Mouse (Mus musculus) 3134 (cell line): ENCODE data around the gene Cep164.
"Not testable (repeated sequence)": the region's sequence is repeated elsewhere in the genome, so short reads cannot be mapped to it uniquely, and the experiment has no call there.

ENCODE experiments used
- DNase-seq: peaks from one replicate; pipeline ENCODE4 v3.0.0-alpha.2; 2011; ENCODE audit warnings: low spot score; ENCODE audit not compliant: insufficient read length; ENCODE audit errors: extremely low read depth

The Cep164 gene

DNA sequence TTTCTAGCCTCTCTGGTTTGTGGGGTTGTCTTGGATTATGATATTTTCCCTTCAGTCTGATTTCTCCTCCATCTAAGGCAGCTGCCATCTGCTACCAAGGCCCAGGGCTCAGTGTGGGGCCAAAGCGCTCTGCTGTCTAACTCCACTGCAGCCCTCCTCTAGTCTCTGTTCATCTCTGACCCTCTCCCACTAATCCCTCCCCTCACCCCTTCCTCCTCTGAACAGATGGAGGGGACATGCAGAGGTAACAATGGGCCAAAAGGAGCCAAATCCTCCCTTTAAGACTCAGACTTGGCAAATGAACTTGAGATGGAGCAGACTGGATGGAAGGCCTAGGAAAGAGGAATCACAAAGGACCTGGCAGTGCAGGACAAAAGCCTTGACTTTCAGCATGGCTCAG lies 36.3 kb downstream of the Cep164 start:
- DNase-seq, result no peak

DNA sequence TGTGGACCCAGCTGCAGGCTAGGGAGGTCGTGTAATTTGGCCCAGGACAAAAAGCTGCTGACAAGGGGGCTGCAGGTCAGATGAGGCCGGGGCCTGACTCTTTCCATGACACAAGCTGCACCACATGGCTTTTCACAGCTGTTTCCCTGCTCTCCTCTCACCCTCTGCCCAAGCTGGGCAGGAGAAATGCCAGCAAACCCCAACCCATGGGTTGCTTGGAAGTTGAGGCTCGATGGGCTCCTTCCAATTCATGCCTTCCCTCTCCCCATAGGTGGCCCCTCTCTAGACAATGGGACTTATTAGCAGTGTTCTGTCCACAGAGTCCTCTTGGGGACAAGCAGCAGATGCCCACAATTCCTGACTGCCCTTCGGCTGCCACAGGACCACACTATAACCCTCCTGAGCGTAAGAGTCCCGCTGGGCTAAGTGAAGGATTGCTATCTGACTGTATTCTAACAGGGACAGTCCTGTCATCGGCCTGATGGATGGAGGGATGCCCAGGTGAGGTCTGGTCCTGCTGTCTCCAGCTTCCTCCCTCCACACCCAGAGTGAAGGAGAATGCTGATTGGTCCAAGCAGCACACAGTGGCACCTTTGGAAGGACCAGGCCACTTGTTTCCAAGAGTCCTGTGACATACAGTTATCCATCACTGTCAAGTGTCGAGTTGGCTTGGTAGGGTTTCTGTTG lies 36.9 kb downstream of the Cep164 start:
- DNase-seq, result no peak

GRCm38 (mm10) chr9:45788405-45788804 lies 40.1 kb downstream of the Cep164 start:
- no peak for DNase-seq

DNA sequence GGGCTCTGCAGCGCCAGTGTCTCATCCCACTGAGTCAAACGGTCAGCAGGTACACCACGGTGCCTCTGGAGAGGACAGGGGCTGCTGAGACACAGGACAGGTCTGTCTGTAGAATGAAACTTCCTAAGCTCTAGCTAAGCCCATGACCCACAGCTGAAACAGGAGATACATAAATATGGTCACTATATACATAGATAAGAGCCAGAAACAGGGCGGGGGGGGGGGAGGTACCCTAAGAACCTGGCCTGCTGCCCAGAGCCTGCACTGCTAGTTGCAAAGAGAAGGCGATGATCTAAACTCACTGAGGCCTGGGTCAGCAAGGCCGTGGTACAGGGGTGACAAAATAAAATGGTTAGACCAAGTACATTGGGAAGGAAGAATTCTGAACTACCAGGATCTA lies 40.9 kb downstream of the Cep164 start:
- DNase-seq, result no peak

GRCm38 (mm10) chr9:45787071-45787470 lies 41.4 kb downstream of the Cep164 start:
- no peak for DNase-seq

GRCm38 (mm10) chr9:45783249-45784069 lies 45.0 kb downstream of the Cep164 start:
- no peak for DNase-seq

GRCm38 (mm10) chr9:45779201-45779600 lies 49.3 kb downstream of the Cep164 start:
- no peak for DNase-seq

DNA sequence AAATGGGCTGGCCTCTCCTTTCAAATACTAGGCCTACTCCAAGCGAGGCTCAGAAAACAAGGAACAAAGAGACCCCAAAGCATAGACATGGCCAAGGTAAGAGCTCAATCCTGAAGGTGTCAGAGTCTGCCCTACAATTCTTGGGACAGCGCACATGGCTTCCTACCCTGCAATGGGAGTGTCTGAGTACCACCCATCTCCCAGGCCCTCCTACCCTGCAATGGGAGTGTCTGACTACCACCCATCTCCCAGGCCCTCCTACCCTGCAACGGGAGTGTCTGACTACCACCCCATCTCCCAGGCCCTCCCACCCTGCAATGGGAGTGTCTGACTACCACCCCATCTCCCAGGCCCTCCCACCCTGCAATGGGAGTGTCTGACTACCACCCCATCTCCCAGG lies 52.3 kb downstream of the Cep164 start:
- DNase-seq, result not testable (repeated sequence)

- no peak for DNase-seq
Measured at GRCm38 (mm10) chr9:45774088-45774487, 54.4 kb downstream of the Cep164 start.

DNA sequence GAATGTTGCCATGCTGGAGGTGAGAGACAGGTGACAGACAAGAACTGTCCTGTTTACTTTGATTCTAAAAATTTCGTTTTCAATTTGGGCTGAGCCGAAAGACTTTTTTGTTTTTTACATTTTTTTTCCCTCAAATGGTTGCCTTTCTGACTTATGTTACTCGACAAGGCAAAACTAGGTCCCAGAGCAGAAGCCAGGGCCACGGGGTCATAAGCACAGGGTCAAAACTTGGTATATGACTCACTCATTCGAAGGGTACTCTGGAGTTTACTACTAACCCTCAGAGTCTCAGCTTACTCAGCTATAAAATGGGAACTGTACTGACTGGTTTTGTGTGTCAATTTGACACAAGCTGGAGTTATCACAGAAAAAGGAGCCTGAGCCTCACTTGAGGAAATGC lies 58.9 kb downstream of the Cep164 start:
- DNase-seq, result no peak

DNA sequence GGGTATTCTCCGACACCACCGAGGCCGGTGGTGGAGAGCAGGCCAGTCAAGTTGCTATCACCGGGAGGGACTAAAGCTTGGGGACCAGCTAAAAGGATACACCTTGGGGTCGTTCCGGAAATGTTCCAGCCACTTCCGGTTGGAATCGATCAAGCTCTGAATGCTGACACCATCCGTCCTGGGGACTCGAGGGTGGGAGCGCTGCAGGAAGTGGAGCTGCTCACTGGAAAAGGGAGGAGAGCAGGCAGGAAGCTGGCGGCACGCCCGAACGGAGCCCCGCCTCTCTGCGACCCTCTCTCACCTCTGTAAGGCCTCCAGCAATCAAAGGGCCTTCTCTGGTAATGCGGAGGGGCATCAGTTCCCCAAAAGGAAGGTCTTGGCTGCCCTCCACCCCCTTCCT lies 60.1 kb downstream of the Cep164 start:
- no peak for DNase-seq

GRCm38 (mm10) chr9:45767155-45767554 lies 61.3 kb downstream of the Cep164 start:
- no peak for DNase-seq

DNA sequence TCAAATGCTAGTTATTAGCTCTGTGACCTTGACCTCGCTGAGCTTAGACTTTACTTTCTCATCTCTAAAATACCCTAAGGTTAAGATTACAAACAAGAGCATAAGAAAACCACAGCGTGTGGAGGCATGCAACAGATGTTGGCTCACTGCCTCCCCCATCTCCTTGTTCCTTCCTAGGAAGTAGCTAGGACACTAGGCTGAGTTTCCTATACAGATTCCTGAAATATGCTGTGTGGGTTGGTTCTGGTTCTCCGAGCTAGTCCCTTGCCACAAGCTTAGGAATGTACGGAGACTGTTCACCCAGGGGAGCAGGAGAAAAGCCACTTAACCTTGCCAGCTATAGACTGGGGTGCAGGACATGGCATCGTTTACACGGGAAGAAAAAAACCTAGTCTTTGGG lies 62.3 kb downstream of the Cep164 start:
- no peak for DNase-seq

DNA sequence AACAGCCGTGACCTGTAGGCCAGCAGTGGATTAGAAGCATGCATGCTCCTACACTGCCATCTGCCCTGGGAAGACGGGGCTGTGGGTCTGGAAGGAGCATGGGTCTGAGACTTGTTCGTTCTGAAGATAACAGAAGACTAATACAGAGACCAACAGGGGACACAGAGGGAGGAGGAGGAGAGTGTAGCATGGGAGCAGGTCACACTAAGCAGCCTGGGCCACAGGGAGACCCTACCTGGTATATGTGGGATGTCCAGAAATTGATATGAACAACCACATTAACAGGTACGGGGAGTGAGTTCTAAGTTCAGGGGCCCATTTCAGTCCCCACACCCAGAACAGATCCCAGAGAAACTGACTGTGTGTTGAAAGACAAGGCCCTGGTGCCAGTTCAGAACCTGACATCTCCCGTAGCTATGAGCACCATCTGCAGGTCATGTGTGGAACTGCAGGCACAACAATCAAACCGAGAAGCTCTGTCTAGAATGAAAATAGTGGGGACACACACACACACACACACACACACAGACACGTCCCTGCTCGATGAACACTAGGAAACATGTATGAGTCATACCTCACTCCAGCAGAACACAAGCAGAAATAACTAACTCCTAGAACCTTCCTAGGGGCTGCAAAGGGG lies 73.9 kb downstream of the Cep164 start:
- peak; percentile 33 for DNase-seq

DNA sequence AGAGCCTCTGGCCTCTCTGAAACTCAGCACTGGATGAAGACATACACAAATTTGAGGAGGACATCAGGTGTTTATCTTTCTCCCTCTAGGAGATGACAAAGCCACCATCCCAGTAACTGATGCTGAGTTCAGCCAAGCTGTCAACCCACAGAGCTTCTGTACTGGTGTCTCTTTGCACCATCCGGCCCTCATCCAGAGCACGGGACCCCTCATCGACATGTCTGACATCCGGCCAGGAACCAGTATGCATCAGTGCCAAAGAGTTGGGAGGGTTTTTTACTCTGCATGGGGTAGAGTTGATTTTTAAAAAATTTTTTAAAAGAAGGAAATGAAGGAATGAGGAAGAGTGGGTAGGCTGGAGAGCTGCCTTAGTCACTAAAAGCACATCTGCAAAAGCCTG lies 78.6 kb downstream of the Cep164 start:
- no peak for DNase-seq

GRCm38 (mm10) chr9:45745451-45745850 lies 83.0 kb downstream of the Cep164 start:
- DNase-seq, result no peak

GRCm38 (mm10) chr9:45740584-45740980 lies 87.9 kb downstream of the Cep164 start:
- no peak for DNase-seq

- DNase-seq, result no peak
Measured at GRCm38 (mm10) chr9:45739702-45740583, 88.5 kb downstream of the Cep164 start.

DNA sequence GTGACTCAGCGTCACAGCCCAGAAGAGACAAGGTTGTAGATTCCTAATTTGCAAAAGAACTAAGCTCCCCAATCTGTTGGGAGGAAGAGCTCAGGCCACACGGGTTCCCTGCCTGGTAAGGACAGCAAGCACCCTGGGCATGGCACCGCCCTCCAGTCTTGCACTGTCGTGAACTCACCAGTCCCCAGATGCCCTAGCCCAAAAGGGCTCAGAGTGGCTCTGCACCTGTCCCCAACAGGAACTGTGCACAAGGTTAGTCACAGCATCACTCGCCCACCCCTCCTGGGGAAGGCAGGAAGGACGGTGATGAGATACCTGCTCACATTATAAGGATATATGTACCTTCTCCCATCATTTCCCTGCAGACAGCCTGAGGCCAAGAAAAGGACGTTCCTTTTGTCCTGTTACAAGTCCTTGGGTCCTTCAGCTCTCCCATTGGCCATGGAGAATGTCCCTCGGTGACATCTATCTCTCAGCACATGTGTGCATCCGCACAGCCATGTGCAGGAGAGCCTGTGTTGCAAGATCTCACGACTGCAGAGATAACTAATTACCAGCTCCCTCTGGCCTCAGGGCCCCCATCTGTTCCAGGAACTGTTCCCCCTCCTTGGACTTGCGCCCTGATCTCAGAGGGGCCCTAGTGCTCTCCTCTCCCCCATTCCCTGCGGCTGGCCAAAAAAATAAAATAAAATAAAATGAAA lies 89.3 kb downstream of the Cep164 start:
- DNase-seq, result no peak

- no peak for DNase-seq
Measured at GRCm38 (mm10) chr9:45733246-45733645, 95.2 kb downstream of the Cep164 start.
